ENCODE assay signal across 22 mouse cellular contexts in the genomic region with DNA sequence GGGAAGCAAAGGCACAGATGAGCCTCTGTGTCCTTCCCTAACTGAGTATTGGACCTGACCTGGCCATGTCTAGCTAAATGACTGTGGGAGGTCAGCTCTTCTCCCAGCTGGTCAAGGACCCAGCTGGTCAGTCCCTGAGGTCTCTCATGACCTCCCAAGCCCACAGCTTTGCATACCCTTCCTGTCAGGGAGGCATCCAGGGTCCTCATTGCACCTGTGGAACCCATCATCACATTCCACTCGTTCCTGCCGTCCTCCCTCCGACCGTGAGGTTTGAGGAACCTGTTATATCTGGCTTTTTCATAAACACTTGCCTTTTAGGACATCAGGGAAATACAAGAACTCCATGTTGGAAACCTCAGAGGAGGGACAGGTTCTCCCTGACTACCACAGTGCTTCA. TPM values are rescaled to one million over a fixed set of nuclear protein-coding genes. Genes with fewer than 3 reads are reported as not detected.
DNase-seq lines count a peak whose midpoint lies in the region; ATAC-seq and TF ChIP-seq lines count a peak whose summit lies in the region.
"Had no signal": no experiment of that assay in that cellular context is flagged by ENCODE, and none has a peak within 500 bp of the region (broad histone marks: within the 10 kb centered on the region; RNA-seq: fewer than 3 reads in every experiment).

No protein-coding gene starts in this region.

- no peak for ATAC-seq in heart, embryonic 11.5 days (replicated peaks; ENCODE audit: insufficient number of reproducible peaks, low FRiP score, low TSS enrichment)
- ATAC-seq in hindbrain, postnatal 0 days, result no peak
- no peak for ATAC-seq in hindbrain, embryonic 16.5 days
- no peak for ATAC-seq in neural tube, embryonic 13.5 days (ENCODE audit: low read depth)
- ATAC-seq in stomach, embryonic 16.5 days (ENCODE audit: insufficient read depth, low FRiP score), result no peak
- ATAC-seq: lung, postnatal 0 days had no signal

- no peak overlapping the region for H3K9ac ChIP-seq in heart, embryonic 11.5 days (ENCODE audit: low read depth, low read length)
- H3K9ac ChIP-seq in heart, adult 2 months (ENCODE audit: low read depth, low read length), result no peak overlapping the region
- no peak overlapping the region for H3K9ac ChIP-seq in hindbrain, postnatal 0 days (replicated peaks; ENCODE audit: low read length)
- H3K9ac ChIP-seq in hindbrain, embryonic 16.5 days (ENCODE audit: low read depth, low read length), result no peak overlapping the region
- H3K9ac ChIP-seq in neural tube, embryonic 13.5 days, result no peak overlapping the region
- no peak overlapping the region for H3K9ac ChIP-seq in stomach, embryonic 16.5 days (ENCODE audit: low read length)
- H3K9ac ChIP-seq: hindbrain, embryonic 13.5 days; neural tube, embryonic 12.5 days had no signal

- H3K27me3 ChIP-seq in heart, embryonic 11.5 days (ENCODE audit: control insufficient read depth, insufficient read depth, low read length), result no peaks in the 10 kb centered on the region
- H3K27me3 ChIP-seq in heart, adult 2 months (ENCODE audit: control insufficient read depth, insufficient read depth, low read length), result no peaks in the 10 kb centered on the region
- no peaks in the 10 kb centered on the region for H3K27me3 ChIP-seq in hindbrain, postnatal 0 days (ENCODE audit: insufficient read depth, low read length)
- no peaks in the 10 kb centered on the region for H3K27me3 ChIP-seq in hindbrain, embryonic 16.5 days (replicated peaks; ENCODE audit: control insufficient read depth, insufficient read depth, low read length)
- no peaks in the 10 kb centered on the region for H3K27me3 ChIP-seq in neural tube, embryonic 13.5 days
- no peaks in the 10 kb centered on the region for H3K27me3 ChIP-seq in stomach, embryonic 16.5 days (ENCODE audit: control insufficient read depth, insufficient read depth, low read length)
- H3K27me3 ChIP-seq: hindbrain, embryonic 13.5 days; neural tube, embryonic 12.5 days had no signal

- TF ChIP-seq EP300 in heart, adult 2 months (IDR thresholded peaks at IDR 0.05; ENCODE audit: insufficient read depth, low read depth, low read length), result no peak

- H3K4me1 ChIP-seq in heart, embryonic 11.5 days (ENCODE audit: control insufficient read depth, insufficient read depth, low read length), result peaks cover 69% of the 10 kb centered on the region
- peaks cover 10% of the 10 kb centered on the region for H3K4me1 ChIP-seq in heart, adult 2 months (ENCODE audit: control insufficient read depth, insufficient read depth, low read length)
- H3K4me1 ChIP-seq in hindbrain, postnatal 0 days (ENCODE audit: insufficient read depth, low read length), result peaks cover 4% of the 10 kb centered on the region; the same call in 1 of the 2 replicates
- H3K4me1 ChIP-seq in hindbrain, embryonic 16.5 days (ENCODE audit: control insufficient read depth, insufficient read depth, low read depth, low read length), result peaks cover 5% of the 10 kb centered on the region
- H3K4me1 ChIP-seq in neural tube, embryonic 13.5 days (replicated peaks), result peaks cover 35% of the 10 kb centered on the region
- peaks cover 28% of the 10 kb centered on the region for H3K4me1 ChIP-seq in stomach, embryonic 16.5 days (ENCODE audit: control insufficient read depth, insufficient read depth, low read length)

- H3K27ac ChIP-seq in heart, embryonic 11.5 days (ENCODE audit: low read depth, low read length), result peak overlapping the region; percentile 60
- no peak overlapping the region for H3K27ac ChIP-seq in heart, adult 2 months
- peak overlapping the region; percentile 8; the same call in 1 of the 2 replicates for H3K27ac ChIP-seq in hindbrain, postnatal 0 days
- H3K27ac ChIP-seq in hindbrain, embryonic 16.5 days (ENCODE audit: low read depth, low read length), result no peak overlapping the region
- 0 out of 2 replicates have a peak overlapping the region, but pooled peaks have one; percentile 4 for H3K27ac ChIP-seq in neural tube, embryonic 13.5 days (replicated peaks)
- H3K27ac ChIP-seq in stomach, embryonic 16.5 days (ENCODE audit: low read length), result peak overlapping the region; percentile 30; the same call in 1 of the 2 replicates
- H3K27ac ChIP-seq: hindbrain, embryonic 13.5 days; neural tube, embryonic 12.5 days had no signal

- TF ChIP-seq CTCF in heart, adult 2 months (IDR thresholded peaks at IDR 0.05), result no peak
- no peak for TF ChIP-seq CTCF in hindbrain, postnatal 0 days (IDR thresholded peaks at IDR 0.05; ENCODE audit: low read depth)

- no peaks in the 10 kb centered on the region for H3K79me2 ChIP-seq in heart, adult 2 months (replicated peaks; ENCODE audit: control insufficient read depth, insufficient read depth, low read length)

- TF ChIP-seq POLR2A in heart, adult 2 months (IDR thresholded peaks at IDR 0.05; ENCODE audit: insufficient read depth, low read depth, low read length), result no peak

- no peak overlapping the region for H3K4me2 ChIP-seq in heart, embryonic 11.5 days
- H3K4me2 ChIP-seq in hindbrain, postnatal 0 days (ENCODE audit: low read depth, low read length), result no peak overlapping the region
- no peak overlapping the region for H3K4me2 ChIP-seq in hindbrain, embryonic 16.5 days (ENCODE audit: low read length)
- no peak overlapping the region for H3K4me2 ChIP-seq in neural tube, embryonic 13.5 days
- no peak overlapping the region for H3K4me2 ChIP-seq in stomach, embryonic 16.5 days (ENCODE audit: low read depth, low read length)
- H3K4me2 ChIP-seq: hindbrain, embryonic 13.5 days; neural tube, embryonic 12.5 days had no signal

- H3K36me3 ChIP-seq in heart, embryonic 11.5 days (ENCODE audit: control insufficient read depth, insufficient read depth, low read length), result 0 out of 2 replicates have a peak, but pooled peaks cover 2% of the 10 kb centered on the region
- no peaks in the 10 kb centered on the region for H3K36me3 ChIP-seq in heart, adult 2 months (ENCODE audit: control insufficient read depth, insufficient read depth, low read length)
- H3K36me3 ChIP-seq in hindbrain, postnatal 0 days (ENCODE audit: insufficient read depth, low read length), result no peaks in the 10 kb centered on the region
- no peaks in the 10 kb centered on the region for H3K36me3 ChIP-seq in hindbrain, embryonic 16.5 days (ENCODE audit: control insufficient read depth, insufficient read depth, low read length)
- H3K36me3 ChIP-seq in neural tube, embryonic 13.5 days, result peaks cover 10% of the 10 kb centered on the region; the same call in 1 of the 2 replicates
- H3K36me3 ChIP-seq in stomach, embryonic 16.5 days (ENCODE audit: control insufficient read depth, insufficient read depth, low read length), result no peaks in the 10 kb centered on the region

- no peaks in the 10 kb centered on the region for H3K9me3 ChIP-seq in heart, embryonic 11.5 days (replicated peaks; ENCODE audit: control insufficient read depth, low read length)
- H3K9me3 ChIP-seq in hindbrain, postnatal 0 days (ENCODE audit: low read length), result no peaks in the 10 kb centered on the region
- H3K9me3 ChIP-seq in hindbrain, embryonic 16.5 days (ENCODE audit: control insufficient read depth, low read length), result no peaks in the 10 kb centered on the region
- no peaks in the 10 kb centered on the region for H3K9me3 ChIP-seq in neural tube, embryonic 13.5 days
- H3K9me3 ChIP-seq in stomach, embryonic 16.5 days (replicated peaks; ENCODE audit: control insufficient read depth, low read length), result no peaks in the 10 kb centered on the region
- H3K9me3 ChIP-seq: hindbrain, embryonic 13.5 days; neural tube, embryonic 12.5 days had no signal

- DNase-seq in heart, adult 2 months, result no peak
- no peak for DNase-seq in hindbrain, postnatal 0 days (ENCODE audit: low spot score)
- DNase-seq in neural tube, embryonic 10.5 days (ENCODE audit: extremely low spot score, low spot score), result no peak
- DNase-seq: B cell, adult 2 months; cerebellum, adult 18-20 months; cerebellum, postnatal 25 days; embryo, embryonic 11 days; gastrocnemius, postnatal 14 days; heart, postnatal 14 days; kidney, adult 18-20 months; liver had no signal

- WGBS in heart, embryonic 11.5 days (ENCODE audit: insufficient replicate concordance), result 73% methylated on average over 4 of the region's 4 CpGs
- WGBS in heart, adult 2 months, result 45% methylated on average over 4 of the region's 4 CpGs
- WGBS in hindbrain, postnatal 0 days, result 77% methylated on average over 4 of the region's 4 CpGs
- 75% methylated on average over 4 of the region's 4 CpGs for WGBS in hindbrain, embryonic 16.5 days
- 89% methylated on average over 4 of the region's 4 CpGs for WGBS in neural tube, embryonic 13.5 days
- WGBS in stomach, embryonic 16.5 days, result 38% methylated on average over 4 of the region's 4 CpGs

- intact Hi-C loops in heart, adult 2 months (cut with DNase I), result loop anchor here (5.0 kb wide), 1 partner anchor 88 kb away; no protein-coding TSS in a partner anchor

- H3K4me3 ChIP-seq in heart, embryonic 11.5 days (ENCODE audit: low read depth, low read length), result no peak overlapping the region
- H3K4me3 ChIP-seq in heart, adult 2 months, result no peak overlapping the region
- H3K4me3 ChIP-seq in hindbrain, postnatal 0 days (ENCODE audit: low read length), result no peak overlapping the region
- no peak overlapping the region for H3K4me3 ChIP-seq in hindbrain, embryonic 16.5 days (ENCODE audit: low read length)
- H3K4me3 ChIP-seq in neural tube, embryonic 13.5 days, result no peak overlapping the region
- no peak overlapping the region for H3K4me3 ChIP-seq in stomach, embryonic 16.5 days (replicated peaks; ENCODE audit: low read length)
- H3K4me3 ChIP-seq: hindbrain, embryonic 13.5 days; neural tube, embryonic 12.5 days had no signal

RNA-seq across cellular contexts. Expression of a gene that starts 59.2 kb away (rescaled TPM):
- polyA plus RNA-seq in heart, embryonic 11.5 days (2014; fragmentation: Nextera tagmentation; extraction: Ambion mirVana), result 0.14 and 0.24 TPM in 2 replicates
- not detected for total RNA-seq in heart, adult 2 months (2021)
- 0.18 and 0.41 TPM in 2 replicates for polyA plus RNA-seq in heart, adult 2 months (2012; rRNA removed)
- not detected in 2 replicates for total RNA-seq in hindbrain, postnatal 0 days (2014; rRNA removed)
- polyA plus RNA-seq in hindbrain, postnatal 0 days (2015; fragmentation: Nextera tagmentation; extraction: Ambion mirVana), result 0.21 TPM in 1 of 2 replicates, not detected in the other
- 0.09 and 0.13 TPM in 2 replicates for polyA plus RNA-seq in hindbrain, embryonic 16.5 days (2015; fragmentation: Nextera tagmentation; extraction: Ambion mirVana)
- 0.08 TPM in 1 of 2 replicates, not detected in the other for polyA plus RNA-seq in neural tube, embryonic 13.5 days (2015; fragmentation: Nextera tagmentation; extraction: Ambion mirVana)
- polyA plus RNA-seq in stomach, embryonic 16.5 days (2015; fragmentation: Nextera tagmentation; extraction: Ambion mirVana), result not detected in 2 replicates
- total RNA-seq: gastrocnemius, postnatal 14 days; heart, postnatal 14 days; left cerebral cortex, postnatal 4 days had no signal
- polyA plus RNA-seq: forebrain, embryonic 14.5 days; hindbrain, embryonic 13.5 days; liver, embryonic 16.5 days; lung, postnatal 0 days; neural tube, embryonic 12.5 days; small intestine, adult 2 months had no signal

Comparison
In these comparisons a context has a peak if more than half of its experiments do, and no peak if none do; other contexts are left out.
1. H3K27ac ChIP-seq: peak in heart, embryonic 11.5 days (single experiment), hindbrain, postnatal 0 days (single experiment), neural tube, embryonic 13.5 days (single experiment) and stomach, embryonic 16.5 days (single experiment); none in heart, adult 2 months (single experiment) and hindbrain, embryonic 16.5 days (single experiment).